Mouse (Mus musculus) embryonic facial prominence, embryonic 11.5 days (tissue): ENCODE measurements around the gene Srl. TPM values are rescaled to one million over a fixed set of nuclear protein-coding genes. Genes with fewer than 3 reads are reported as not detected.

Experiments used
- ATAC-seq: fragments of 200-750 bp; cut with Nextera tagmentation; replicated peaks from 2 replicates; pipeline ENCODE4 v1.8.0; 2017; ENCODE audit warnings: low read depth; ENCODE audit not compliant: insufficient number of reproducible peaks, low FRiP score, low TSS enrichment
- DNase-seq: peaks from one replicate; pipeline ENCODE4 v3.0.0-alpha.2; 2015; ENCODE audit warnings: low spot score
- H3K27ac ChIP-seq: fragments of 300-500 bp; sonication (generic); replicated peaks from 2 replicates; pipeline ENCODE4 v1.5.1; 2014; ENCODE audit warnings: mild to moderate bottlenecking, low read depth, low read length, control low read depth
- H3K27me3 ChIP-seq: fragments of 300-500 bp; sonication (generic); 2 replicates; pipeline ENCODE4 v1.6.1; 2014; ENCODE audit warnings: mild to moderate bottlenecking, low read length, moderate library complexity, mixed read lengths; ENCODE audit not compliant: control insufficient read depth, insufficient read depth
- H3K36me3 ChIP-seq: fragments of 300-500 bp; sonication (generic); replicated peaks from 2 replicates; pipeline ENCODE4 v1.6.1; 2014; ENCODE audit warnings: low read depth, mild to moderate bottlenecking, low read length, moderate library complexity, mixed read lengths; ENCODE audit not compliant: control insufficient read depth, insufficient read depth
- H3K4me1 ChIP-seq: fragments of 300-500 bp; sonication (generic); 2 replicates; pipeline ENCODE4 v1.6.1; 2014; ENCODE audit warnings: low read length, mixed read lengths; ENCODE audit not compliant: control insufficient read depth, insufficient read depth
- H3K4me2 ChIP-seq: fragments of 300-500 bp; sonication (generic); 2 replicates; pipeline ENCODE4 v1.6.1; 2014; ENCODE audit warnings: low read depth, mild to moderate bottlenecking, control low read depth, low read length, moderate library complexity
- H3K4me3 ChIP-seq: fragments of 300-500 bp; sonication (generic); 2 replicates; pipeline ENCODE4 v1.5.1; 2014; ENCODE audit warnings: low read depth, low read length, control low read depth
- H3K9ac ChIP-seq: fragments of 300-500 bp; sonication (generic); replicated peaks from 2 replicates; pipeline ENCODE4 v1.6.1; 2014; ENCODE audit warnings: mild to moderate bottlenecking, control low read depth, low read length
- H3K9me3 ChIP-seq: fragments of 300-500 bp; sonication (generic); replicated peaks from 2 replicates; pipeline ENCODE4 v1.6.1; 2016; ENCODE audit warnings: mild to moderate bottlenecking, low read length, inconsistent platforms, mixed read lengths; ENCODE audit not compliant: control insufficient read depth
- WGBS: fragments of 180-500 bp; shearing (Covaris S2); extraction: QIAGEN DNeasy Blood & Tissue Kit; methylation state at CpG from one replicate; pipeline ENCODE4 v1.1.7; 2014; 5-methylcytosine and 5-hydroxymethylcytosine counted together
- polyA plus RNA-seq: library from polyadenylated mRNA; unstranded; fragments of >200 nt; fragmentation: Nextera tagmentation; extraction: Ambion mirVana; gene quantifications from 2 replicates; pipeline ENCODE4 v1.2.1, GENCODE M21; 2014

The Srl gene
- polyA plus RNA-seq, 1 experiment from 2014 or later, result 32.7 TPM

DNA sequence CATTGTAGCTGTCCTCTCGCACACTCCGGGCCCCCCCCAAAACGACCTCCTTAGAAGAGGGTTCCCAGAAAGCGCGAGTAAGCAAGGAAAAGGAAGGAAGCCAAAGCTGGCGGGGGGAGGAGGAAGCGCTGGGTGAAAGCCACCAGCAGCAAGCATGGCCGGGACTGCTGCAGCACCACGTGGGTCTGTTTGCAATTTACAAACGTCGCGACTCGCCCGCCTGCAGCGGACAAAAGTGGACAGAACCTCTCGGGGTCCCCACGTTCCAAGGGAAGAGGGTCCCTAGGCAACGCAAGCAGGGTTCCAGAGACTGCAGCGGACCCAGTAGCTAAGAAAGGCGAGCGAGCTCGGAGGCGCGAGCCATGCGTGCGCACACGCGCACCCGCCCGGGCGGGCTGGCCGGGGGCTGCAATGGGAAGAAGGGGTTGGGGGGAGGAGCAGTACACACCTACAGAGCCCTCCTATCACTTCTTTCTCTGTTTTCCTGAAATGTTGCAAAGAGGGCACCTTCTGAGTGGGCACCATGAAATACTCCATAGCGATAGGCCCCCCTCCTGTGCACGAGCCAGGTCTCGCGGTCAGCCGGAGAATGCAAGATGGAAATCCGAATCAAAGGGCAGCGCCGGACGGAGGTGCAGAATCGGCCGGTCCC lies 17.5 kb upstream of the Srl start:
- Histone ChIP-seq H3K4me2 (peak overlapping the region; percentile 85), H3K36me3 (no peaks in the 10 kb centered on the region), H3K27ac (peak overlapping the region; percentile 92), H3K27me3 (no peaks in the 10 kb centered on the region), H3K4me1 (peaks cover 4% of the 10 kb centered on the region; the same call in 1 of the 2 replicates), H3K4me3 (peak overlapping the region; percentile 82), H3K9ac (peak overlapping the region; percentile 88), H3K9me3 (no peaks in the 10 kb centered on the region)
- DNase-seq (peak; percentile 69), ATAC-seq (peak; percentile 9)
- 0% methylated on average over 43 of the region's 43 CpGs for WGBS

DNA sequence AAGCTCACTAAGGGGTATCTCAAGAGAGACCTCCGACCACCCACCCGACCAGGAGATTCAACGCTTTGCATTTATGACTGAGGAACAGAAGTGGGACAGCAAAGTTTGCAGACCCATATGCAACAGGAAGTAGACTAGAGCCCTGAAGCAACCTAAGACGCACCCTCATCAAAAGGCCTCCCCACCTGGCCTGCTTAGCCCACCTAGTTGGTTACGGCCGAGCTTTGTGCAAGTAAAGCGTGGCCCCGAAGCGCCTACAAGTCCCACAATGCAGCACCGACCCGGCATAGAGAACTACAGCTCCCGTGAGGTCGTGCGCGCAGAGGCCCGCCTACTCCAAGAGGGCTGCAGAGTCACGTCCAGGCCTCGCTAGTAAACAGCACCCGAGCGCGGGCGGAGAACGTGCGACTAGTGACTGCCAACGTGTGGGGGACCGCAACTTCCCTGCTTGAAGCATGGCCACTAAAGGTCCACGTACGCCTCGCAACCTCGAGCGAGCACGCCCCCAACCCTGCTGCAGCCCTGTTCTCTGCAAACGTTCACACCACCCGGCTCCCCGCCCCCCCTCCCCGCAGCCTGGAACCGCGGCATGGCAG lies 16.9 kb upstream of the Srl start:
- Histone ChIP-seq H3K4me2 (peak overlapping the region; percentile 85), H3K9ac (peak overlapping the region; percentile 88)

GRCm38 (mm10) chr16:4557949-4558348 lies 16.3 kb upstream of the Srl start:
- Histone ChIP-seq H3K9ac (peak overlapping the region; percentile 88), H3K4me1 (peaks cover 11% of the 10 kb centered on the region), H3K36me3 (no peaks in the 10 kb centered on the region), H3K9me3 (no peaks in the 10 kb centered on the region), H3K27ac (peak overlapping the region; percentile 92), H3K27me3 (no peaks in the 10 kb centered on the region), H3K4me3 (peak overlapping the region; percentile 82), H3K4me2 (peak overlapping the region; percentile 85)
- ATAC-seq (peak; percentile 25; the same call in 1 of the 2 replicates), DNase-seq (peak; percentile 74)
- WGBS, result under 1% methylated on average over 19 of the region's 19 CpGs

More for the DNA sequence above, 16.9 kb upstream of the Srl start:
- WGBS, result under 1% methylated on average over 38 of the region's 38 CpGs
- Histone ChIP-seq H3K27ac (peak overlapping the region; percentile 92), H3K4me1 (peaks cover 6% of the 10 kb centered on the region), H3K36me3 (no peaks in the 10 kb centered on the region), H3K9me3 (no peaks in the 10 kb centered on the region), H3K4me3 (peak overlapping the region; percentile 82), H3K27me3 (no peaks in the 10 kb centered on the region)
- DNase-seq (peak; percentile 95), ATAC-seq (peak; percentile 89)

- no peak for DNase-seq
- H3K4me1 ChIP-seq, result peaks cover 16% of the 10 kb centered on the region
Observed at GRCm38 (mm10) chr16:4557085-4557484, 15.5 kb upstream of the Srl start.

DNA sequence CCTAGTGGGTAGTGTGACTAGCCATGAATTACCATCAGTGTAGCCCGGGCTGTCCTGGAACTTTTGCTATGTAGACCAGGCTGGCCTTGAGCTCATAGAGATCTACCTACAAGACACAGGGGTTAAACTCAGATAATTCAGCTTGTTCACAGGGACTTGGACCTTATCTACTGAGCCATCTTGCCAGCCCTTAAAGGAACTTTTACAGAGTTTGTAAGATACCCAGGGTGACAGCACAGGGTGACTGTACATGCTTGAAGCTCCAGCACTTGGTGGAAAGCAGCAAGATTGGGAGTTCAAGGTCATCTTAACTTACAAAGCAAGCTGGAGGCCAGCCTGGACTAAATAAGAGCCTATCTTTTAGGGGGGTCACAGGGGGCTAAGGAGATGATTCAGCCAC lies 13.9 kb upstream of the Srl start:
- peaks cover 16% of the 10 kb centered on the region for H3K4me1 ChIP-seq
- no peaks in the 10 kb centered on the region for H3K9me3 ChIP-seq
- H3K36me3 ChIP-seq, result no peaks in the 10 kb centered on the region
- no peak for DNase-seq
- H3K27me3 ChIP-seq, result no peaks in the 10 kb centered on the region
- ATAC-seq, result no peak
- H3K27ac ChIP-seq, result no peak overlapping the region
- WGBS, result 100% methylated on average over 1 of the region's 1 CpGs
- H3K9ac ChIP-seq, result no peak overlapping the region
- no peak overlapping the region for H3K4me3 ChIP-seq
- no peak overlapping the region for H3K4me2 ChIP-seq

More at GRCm38 (mm10) chr16:4557085-4557484, 15.5 kb upstream of the Srl start:
- Histone ChIP-seq H3K9me3 (no peaks in the 10 kb centered on the region), H3K27me3 (no peaks in the 10 kb centered on the region), H3K36me3 (no peaks in the 10 kb centered on the region), H3K9ac (peak overlapping the region; percentile 88), H3K4me2 (peak overlapping the region; percentile 85), H3K27ac (no peak overlapping the region), H3K4me3 (peak overlapping the region; percentile 82; the same call in 1 of the 2 replicates)
- 70% methylated on average over 1 of the region's 1 CpGs for WGBS
- no peak for ATAC-seq

- no peaks in the 10 kb centered on the region for H3K9me3 ChIP-seq
- peak; percentile 90 for DNase-seq
- H3K9ac ChIP-seq, result peak overlapping the region; percentile 32
- ATAC-seq, result peak; percentile 73
- no peak overlapping the region for H3K4me3 ChIP-seq
- peaks cover 16% of the 10 kb centered on the region for H3K4me1 ChIP-seq
- H3K4me2 ChIP-seq, result peak overlapping the region; percentile 23
- WGBS, result 16% methylated on average over 6 of the region's 6 CpGs
- peaks cover 8% of the 10 kb centered on the region for H3K36me3 ChIP-seq
- H3K27me3 ChIP-seq, result no peaks in the 10 kb centered on the region
- peak overlapping the region; percentile 87 for H3K27ac ChIP-seq
Observed at GRCm38 (mm10) chr16:4552829-4553550, 11.4 kb upstream of the Srl start.

GRCm38 (mm10) chr16:4551885-4552284 lies 10.3 kb upstream of the Srl start:
- H3K4me1 ChIP-seq, result peaks cover 12% of the 10 kb centered on the region
- no peak overlapping the region for H3K4me2 ChIP-seq
- 89% methylated on average over 12 of the region's 12 CpGs for WGBS
- H3K27ac ChIP-seq, result peak overlapping the region; percentile 87; the same call in 1 of the 2 replicates
- ATAC-seq (no peak), DNase-seq (no peak)
- no peaks in the 10 kb centered on the region for H3K27me3 ChIP-seq
- H3K4me3 ChIP-seq, result no peak overlapping the region
- H3K9me3 ChIP-seq, result no peaks in the 10 kb centered on the region
- no peak overlapping the region; the same call in 1 of the 2 replicates for H3K9ac ChIP-seq
- peaks cover 10% of the 10 kb centered on the region for H3K36me3 ChIP-seq
